ENCODE assay signal across 8 mouse cellular contexts in genomic region chr11:69036486-69037230, GRCm38 (mm10). TPM values are rescaled to one million over a fixed set of nuclear protein-coding genes. Genes with fewer than 3 reads are reported as not detected.
DNase-seq lines count a peak whose midpoint lies in the region; ATAC-seq and TF ChIP-seq lines count a peak whose summit lies in the region.

No protein-coding gene starts in this region.

- ATAC-seq in erythroid progenitor cell, adult 5-6 weeks (replicated peaks; ENCODE audit: low FRiP score, poor library complexity, severe bottlenecking) = 0 out of 2 replicates have a peak, but pooled peaks have one; percentile 16
- ATAC-seq in heart, embryonic 16.5 days (replicated peaks; ENCODE audit: extremely low read depth, insufficient read depth, low FRiP score) = no peak
- peak; percentile 20; the same call in 1 of the 2 replicates for ATAC-seq in liver, embryonic 16.5 days (ENCODE audit: low read depth)

- H3K4me1 ChIP-seq in heart, embryonic 16.5 days (ENCODE audit: control insufficient read depth, insufficient read depth, low read length) = peaks cover 18% of the 10 kb centered on the region
- H3K4me1 ChIP-seq in liver, embryonic 16.5 days (ENCODE audit: control insufficient read depth, low read depth, low read length) = peaks cover 33% of the 10 kb centered on the region
- H3K4me1 ChIP-seq in olfactory bulb, adult 2 months (ENCODE audit: control insufficient read depth, insufficient read depth, low read length) = peaks cover 10% of the 10 kb centered on the region

- TF ChIP-seq CTCF in olfactory bulb, adult 2 months (IDR thresholded peaks at IDR 0.05; ENCODE audit: insufficient read depth, low read depth, low read length) = no peak

- peaks cover 18% of the 10 kb centered on the region for H3K36me3 ChIP-seq in heart, embryonic 16.5 days (ENCODE audit: control insufficient read depth, insufficient read depth)
- peaks cover 4% of the 10 kb centered on the region; the same call in 1 of the 2 replicates for H3K36me3 ChIP-seq in liver, embryonic 16.5 days (ENCODE audit: control insufficient read depth, insufficient read depth)

- peak overlapping the region; percentile 72 for H3K4me2 ChIP-seq in heart, embryonic 16.5 days (ENCODE audit: low read depth, low read length)
- peak overlapping the region; percentile 91 for H3K4me2 ChIP-seq in liver, embryonic 16.5 days (ENCODE audit: low read depth, low read length)

- peak overlapping the region; percentile 80 for H3K9ac ChIP-seq in heart, embryonic 16.5 days (ENCODE audit: low read length)
- peak overlapping the region; percentile 69 for H3K9ac ChIP-seq in liver, embryonic 16.5 days (ENCODE audit: low read depth, low read length)

- peak; percentile 89 for DNase-seq in A20 (ENCODE audit: low read depth, low spot score)
- DNase-seq in adrenal gland, postnatal 36 days = peak; percentile 87
- DNase-seq in kidney, postnatal 4 days = peak; percentile 85 to 87
- peak; percentile 79 for DNase-seq in testis, postnatal 14 days (ENCODE audit: low spot score)

- 8% methylated on average over 20 of the region's 20 CpGs for WGBS in heart, embryonic 16.5 days
- WGBS in liver, embryonic 16.5 days (ENCODE audit: insufficient replicate concordance) = 9% methylated on average over 20 of the region's 20 CpGs
- WGBS in olfactory bulb, adult 2 months = 8% methylated on average over 20 of the region's 20 CpGs

- no peaks in the 10 kb centered on the region for H3K27me3 ChIP-seq in heart, embryonic 16.5 days (ENCODE audit: control insufficient read depth, insufficient read depth, low read length)
- H3K27me3 ChIP-seq in liver, embryonic 16.5 days (ENCODE audit: control insufficient read depth, insufficient read depth, low read depth, low read length) = no peaks in the 10 kb centered on the region

- H3K4me3 ChIP-seq in heart, embryonic 16.5 days (ENCODE audit: low read length) = peak overlapping the region; percentile 79
- H3K4me3 ChIP-seq in liver, embryonic 16.5 days (ENCODE audit: low read depth, low read length) = peak overlapping the region; percentile 75
- peak overlapping the region; percentile 88 for H3K4me3 ChIP-seq in olfactory bulb, adult 2 months (ENCODE audit: insufficient read depth, low read depth, low read length)

- peak overlapping the region; percentile 77 for H3K27ac ChIP-seq in heart, embryonic 16.5 days (ENCODE audit: low read length)
- H3K27ac ChIP-seq in liver, embryonic 16.5 days (ENCODE audit: low read length) = peak overlapping the region; percentile 75
- H3K27ac ChIP-seq in olfactory bulb, adult 2 months (ENCODE audit: insufficient read depth, low read depth, low read length) = peak overlapping the region; percentile 90

- no peaks in the 10 kb centered on the region for H3K9me3 ChIP-seq in heart, embryonic 16.5 days (replicated peaks; ENCODE audit: control insufficient read depth, low read length)
- H3K9me3 ChIP-seq in liver, embryonic 16.5 days (replicated peaks; ENCODE audit: control insufficient read depth, low read length) = no peaks in the 10 kb centered on the region

- no peak for TF ChIP-seq POLR2A in olfactory bulb, adult 2 months (IDR thresholded peaks at IDR 0.05; ENCODE audit: insufficient read depth, low read depth, low read length)

RNA-seq across cellular contexts. Expression of gene Aurkb, which starts 8.8 kb away (rescaled TPM):
- 1 to 10 TPM; 5.0 to 6.4 TPM for total RNA-seq in adrenal gland, postnatal 36 days (2021)
- total RNA-seq in erythroid progenitor cell, adult 5-6 weeks (2015; ENCODE audit: low replicate concordance) = 328 and 403 TPM in 2 replicates
- total RNA-seq in erythroid progenitor cell, adult 5-6 weeks (2017; ENCODE audit: low replicate concordance) = 422 and 478 TPM in 2 replicates
- polyA plus RNA-seq in heart, embryonic 16.5 days (2015; fragmentation: Nextera tagmentation; extraction: Ambion mirVana) = 85.7 and 95.3 TPM in 2 replicates
- polyA plus RNA-seq in liver, embryonic 16.5 days (2015; fragmentation: Nextera tagmentation; extraction: Ambion mirVana) = 101 and 107 TPM in 2 replicates
- polyA plus RNA-seq in olfactory bulb, adult 2 months (2012; ENCODE audit: insufficient read depth, insufficient read length, low replicate concordance, missing spikeins) = not detected in 2 replicates

RNA-seq across cellular contexts. Expression of gene Ctc1, which starts 20.9 kb away (rescaled TPM):
- 10 to 100 TPM; 19.5 to 28.9 TPM for total RNA-seq in adrenal gland, postnatal 36 days (2021)
- 36.0 and 54.5 TPM in 2 replicates for total RNA-seq in erythroid progenitor cell, adult 5-6 weeks (2015; ENCODE audit: low replicate concordance)
- 16.7 and 27.1 TPM in 2 replicates for total RNA-seq in erythroid progenitor cell, adult 5-6 weeks (2017; ENCODE audit: low replicate concordance)
- polyA plus RNA-seq in heart, embryonic 16.5 days (2015; fragmentation: Nextera tagmentation; extraction: Ambion mirVana) = 44.4 and 49.5 TPM in 2 replicates
- polyA plus RNA-seq in liver, embryonic 16.5 days (2015; fragmentation: Nextera tagmentation; extraction: Ambion mirVana) = 17.2 and 23.0 TPM in 2 replicates
- polyA plus RNA-seq in olfactory bulb, adult 2 months (2012; ENCODE audit: insufficient read depth, insufficient read length, low replicate concordance, missing spikeins) = not detected in 2 replicates

RNA-seq across cellular contexts. Expression of gene Borcs6, which starts 22.9 kb away (rescaled TPM):
- total RNA-seq in adrenal gland, postnatal 36 days (2021) = 10 to 100 TPM; 26.4 to 30.4 TPM
- total RNA-seq in erythroid progenitor cell, adult 5-6 weeks (2015; ENCODE audit: low replicate concordance) = 2.9 and 4.7 TPM in 2 replicates
- 2.2 and 3.1 TPM in 2 replicates for total RNA-seq in erythroid progenitor cell, adult 5-6 weeks (2017; ENCODE audit: low replicate concordance)
- polyA plus RNA-seq in heart, embryonic 16.5 days (2015; fragmentation: Nextera tagmentation; extraction: Ambion mirVana) = 11.2 and 12.0 TPM in 2 replicates
- 3.1 and 3.6 TPM in 2 replicates for polyA plus RNA-seq in liver, embryonic 16.5 days (2015; fragmentation: Nextera tagmentation; extraction: Ambion mirVana)
- polyA plus RNA-seq in olfactory bulb, adult 2 months (2012; ENCODE audit: insufficient read depth, insufficient read length, low replicate concordance, missing spikeins) = not detected in 2 replicates

RNA-seq across cellular contexts. Expression of gene Pfas, which starts 28.4 kb away (rescaled TPM):
- total RNA-seq in adrenal gland, postnatal 36 days (2021) = 10 to 100 TPM; 28.3 to 30.6 TPM
- 11.7 and 15.1 TPM in 2 replicates for total RNA-seq in erythroid progenitor cell, adult 5-6 weeks (2015; ENCODE audit: low replicate concordance)
- 16.1 and 23.4 TPM in 2 replicates for total RNA-seq in erythroid progenitor cell, adult 5-6 weeks (2017; ENCODE audit: low replicate concordance)
- polyA plus RNA-seq in heart, embryonic 16.5 days (2015; fragmentation: Nextera tagmentation; extraction: Ambion mirVana) = 16.7 and 19.2 TPM in 2 replicates
- 13.7 and 15.4 TPM in 2 replicates for polyA plus RNA-seq in liver, embryonic 16.5 days (2015; fragmentation: Nextera tagmentation; extraction: Ambion mirVana)
- polyA plus RNA-seq in olfactory bulb, adult 2 months (2012; ENCODE audit: insufficient read depth, insufficient read length, low replicate concordance, missing spikeins) = not detected in 2 replicates

RNA-seq across cellular contexts. Expression of gene Tmem107, which starts 33.9 kb away (rescaled TPM):
- total RNA-seq in adrenal gland, postnatal 36 days (2021) = 10 to 100 TPM; 13.5 to 17.5 TPM
- total RNA-seq in erythroid progenitor cell, adult 5-6 weeks (2015; ENCODE audit: low replicate concordance) = 21.6 and 27.7 TPM in 2 replicates
- total RNA-seq in erythroid progenitor cell, adult 5-6 weeks (2017; ENCODE audit: low replicate concordance) = 12.5 and 12.6 TPM in 2 replicates
- polyA plus RNA-seq in heart, embryonic 16.5 days (2015; fragmentation: Nextera tagmentation; extraction: Ambion mirVana) = 43.3 and 46.5 TPM in 2 replicates
- 20.2 and 21.7 TPM in 2 replicates for polyA plus RNA-seq in liver, embryonic 16.5 days (2015; fragmentation: Nextera tagmentation; extraction: Ambion mirVana)
- polyA plus RNA-seq in olfactory bulb, adult 2 months (2012; ENCODE audit: insufficient read depth, insufficient read length, low replicate concordance, missing spikeins) = not detected in 2 replicates

Comparison
In these comparisons a context has a peak if more than half of its experiments do, and no peak if none do; other contexts are left out.
1. RNA of gene Aurkb, which starts 8.8 kb away (polyA plus RNA-seq): 101 to 107 TPM in liver, embryonic 16.5 days and 85.7 to 95.3 TPM in heart, embryonic 16.5 days; not detected in olfactory bulb, adult 2 months; every median in the first group is over 10 times any median in the second.
2. Peak in every context shown above with its lines, with median percentiles within 50 percentile points of each other: DNase-seq, H3K27ac ChIP-seq and H3K4me3 ChIP-seq.